Mouse (Mus musculus) thymus, adult 2 months (tissue): ENCODE data around the gene Mrps18c.

Source experiments
- CTCF ChIP-seq: fragments of 200-500 bp; IDR thresholded peaks from 2 replicates; pipeline ENCODE4 v1.5.1; 2012; ENCODE audit warnings: mild to moderate bottlenecking, control low read depth, low read length, moderate library complexity, borderline replicate concordance; ENCODE audit not compliant: control insufficient read depth, poor library complexity, insufficient read depth; ENCODE audit errors: extremely low read depth
- POLR2A ChIP-seq: fragments of 200-500 bp; IDR thresholded peaks from 2 replicates; pipeline ENCODE4 v1.6.1; 2012; ENCODE audit warnings: mild to moderate bottlenecking, low read length, control low read depth, moderate library complexity; ENCODE audit not compliant: control insufficient read depth, poor library complexity, insufficient read depth; ENCODE audit errors: extremely low read depth

GRCm38 (mm10) chr5:100750617-100751255 lies 47.7 kb upstream of the Mrps18c start:
- no peak for TF ChIP-seq POLR2A
- no peak for TF ChIP-seq CTCF
